Mouse (Mus musculus) bone marrow macrophage, adult 2 months (primary cell): ENCODE measurements around the gene Chfr.

ENCODE experiments used
- CTCF ChIP-seq: IDR thresholded peaks from 2 replicates; pipeline ENCODE4 v1.5.1; 2012; ENCODE audit warnings: low read depth, mild to moderate bottlenecking, low read length, moderate library complexity
- POLR2A ChIP-seq: IDR thresholded peaks from 2 replicates; pipeline ENCODE4 v1.6.1; 2012; ENCODE audit warnings: mild to moderate bottlenecking, low read depth, low read length, borderline replicate concordance

- TF ChIP-seq CTCF: no peak
- no peak for TF ChIP-seq POLR2A
Measured at GRCm38 (mm10) chr5:110086161-110086866, 49.3 kb upstream of the Chfr start.
